Mouse (Mus musculus): Measurements from ENCODE around the gene Mrps35.

- TF ChIP-seq CTCF (IDR thresholded peaks at IDR 0.05; ENCODE audit: control insufficient read depth, insufficient read depth, insufficient replicate concordance, low read depth, low read length), result no peak
- TF ChIP-seq POLR2A (IDR thresholded peaks at IDR 0.05; ENCODE audit: control insufficient read depth, low read depth, low read length), result no peak
Observed at GRCm38 (mm10) chr6:147118190-147118589, 75.6 kb downstream of the Mrps35 start.
